Mouse (Mus musculus): Measurements from ENCODE around the gene Eif5.

DNA sequence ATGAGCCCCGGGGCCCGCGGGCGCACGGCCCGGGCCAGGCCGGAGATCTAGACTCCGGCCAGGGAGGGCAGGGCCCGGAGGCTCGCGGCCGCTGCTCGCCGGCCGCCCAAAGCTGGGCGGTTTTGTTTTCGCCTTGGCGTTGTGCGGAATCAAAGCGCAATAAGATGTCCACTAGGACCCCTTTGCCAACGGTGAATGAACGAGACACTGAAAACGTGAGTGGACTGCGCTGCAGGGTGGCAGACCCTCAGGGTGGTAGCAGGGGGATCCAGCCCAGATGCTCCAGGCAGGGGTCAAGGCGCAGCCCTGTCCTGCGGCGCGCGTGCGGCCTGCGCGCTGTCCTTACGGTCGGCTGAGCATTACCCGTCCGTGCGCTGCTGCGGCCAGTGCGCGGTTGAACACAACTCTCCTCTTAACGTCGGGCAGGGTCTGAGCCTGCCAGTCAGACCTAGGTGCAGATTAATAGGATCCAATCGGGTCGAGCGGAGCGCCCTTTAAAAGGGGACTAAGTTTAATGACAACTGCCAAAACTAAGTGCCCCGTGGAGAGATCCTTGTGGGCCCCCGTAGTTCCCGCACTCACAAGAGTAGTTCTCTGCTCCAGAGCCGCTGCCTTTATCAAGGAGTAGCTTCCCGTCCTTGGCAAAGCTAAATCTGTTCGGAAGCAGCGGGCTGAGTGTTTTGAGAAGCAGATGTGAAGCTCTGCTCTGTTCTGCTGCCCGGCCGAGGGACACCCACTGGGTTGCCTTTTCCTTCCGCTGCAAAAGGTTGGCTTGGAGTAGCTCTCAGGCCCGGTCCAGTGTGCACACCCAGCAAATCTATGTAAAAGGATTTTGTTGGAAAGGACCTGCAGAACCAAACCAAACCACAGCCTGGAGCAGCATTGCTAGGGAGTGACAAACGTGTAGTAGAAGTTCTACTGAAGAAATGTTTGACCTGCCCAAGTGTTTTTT is 37.3 kb downstream of the Eif5 start:
- no peak; the same call in 1 of the 2 replicates for TF ChIP-seq POLR2A (IDR thresholded peaks at IDR 0.05; ENCODE audit: low read depth, low read length)
- TF ChIP-seq CTCF (IDR thresholded peaks at IDR 0.05; ENCODE audit: borderline replicate concordance, insufficient read depth, low read length): no peak
